Mouse (Mus musculus) ES-E14 (cell line): ENCODE results near the gene Nfatc2.

Experiments used
- CHD2 ChIP-seq: IDR thresholded peaks from 2 replicates; pipeline ENCODE4 v1.6.1; 2014; ENCODE audit warnings: mild to moderate bottlenecking, low read depth, low read length, inconsistent platforms
- ZC3H11A ChIP-seq: IDR thresholded peaks from 2 replicates; pipeline ENCODE4 v1.6.1; 2012; ENCODE audit warnings: low read depth, mild to moderate bottlenecking, inconsistent platforms, low read length, borderline replicate concordance
- ZNF384 ChIP-seq: IDR thresholded peaks from 2 replicates; pipeline ENCODE4 v1.6.1; 2012; ENCODE audit warnings: low read depth, low read length, inconsistent platforms

- TF ChIP-seq ZNF384 (no peak), CHD2 (no peak), ZC3H11A (no peak)
Observed at GRCm38 (mm10) chr2:168604655-168605070, 3.2 kb upstream of the Nfatc2 start.
